Mouse (Mus musculus) embryo, embryonic 10.5 days (tissue): Measurements from ENCODE around the gene Prcd.
"Not testable (repeated sequence)": the region's sequence is repeated elsewhere in the genome, so short reads cannot be mapped to it uniquely, and the experiment has no call there.

Source experiments
- DNase-seq: peaks from one replicate; pipeline ENCODE4 v3.0.0-alpha.2; 2015; ENCODE audit warnings: low spot score

The Prcd gene

GRCm38 (mm10) chr11:116653234-116653633, at the start of gene Prcd:
Gene Prcd, plus strand, starts transcription at chr11:116653534.
- no peak for DNase-seq

DNA sequence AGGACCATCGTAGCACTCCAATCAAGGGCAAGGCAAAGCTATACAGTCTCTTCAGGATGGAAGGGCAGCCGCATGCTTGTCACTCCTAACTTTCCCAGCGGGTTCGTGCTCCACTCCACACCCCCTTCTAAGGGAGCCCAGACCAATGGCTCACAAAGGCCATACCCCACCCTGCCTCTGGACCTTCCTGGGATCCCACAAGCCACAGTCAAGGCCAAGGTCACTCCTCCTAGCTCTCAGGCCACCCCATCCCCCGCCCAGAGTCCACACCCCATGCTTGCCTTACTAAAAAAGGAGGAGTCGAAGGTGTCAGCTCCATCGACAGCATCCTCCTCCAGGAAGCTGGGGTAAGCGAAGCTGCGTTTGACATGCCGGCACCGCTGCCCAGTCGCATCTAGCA, 49.2 kb upstream of the Prcd start:
- DNase-seq = no peak

- no peak for DNase-seq
Observed at GRCm38 (mm10) chr11:116607717-116608116, 45.6 kb upstream of the Prcd start.

GRCm38 (mm10) chr11:116609965-116610630, 43.2 kb upstream of the Prcd start:
- DNase-seq = no peak

- DNase-seq = not testable (repeated sequence)
Observed at GRCm38 (mm10) chr11:116611168-116611567, 42.2 kb upstream of the Prcd start.

DNA sequence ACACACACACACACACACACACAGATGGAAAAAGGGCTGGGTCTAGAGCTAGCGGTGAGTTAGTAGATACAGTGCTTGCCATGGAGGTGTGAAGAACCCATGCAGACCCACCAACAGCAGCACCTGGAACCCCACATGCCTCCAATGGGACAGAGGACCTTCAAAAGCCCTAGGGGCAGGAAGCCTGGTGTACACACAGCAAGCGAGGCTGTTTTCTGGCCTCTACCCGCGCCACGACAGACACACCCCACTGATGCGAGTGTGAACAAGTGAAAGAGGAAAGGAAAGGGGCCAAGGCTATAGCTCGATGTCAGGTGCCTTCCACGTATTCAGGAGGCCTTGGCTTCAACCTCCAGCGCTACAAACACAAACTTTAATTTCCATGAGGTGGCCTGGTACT, 41.5 kb upstream of the Prcd start:
- DNase-seq = no peak

GRCm38 (mm10) chr11:116612554-116612953, 40.8 kb upstream of the Prcd start:
- DNase-seq = no peak

GRCm38 (mm10) chr11:116613234-116613633, 40.1 kb upstream of the Prcd start:
- DNase-seq = no peak

- DNase-seq = no peak
Observed at GRCm38 (mm10) chr11:116615735-116616437, 37.4 kb upstream of the Prcd start.

DNA sequence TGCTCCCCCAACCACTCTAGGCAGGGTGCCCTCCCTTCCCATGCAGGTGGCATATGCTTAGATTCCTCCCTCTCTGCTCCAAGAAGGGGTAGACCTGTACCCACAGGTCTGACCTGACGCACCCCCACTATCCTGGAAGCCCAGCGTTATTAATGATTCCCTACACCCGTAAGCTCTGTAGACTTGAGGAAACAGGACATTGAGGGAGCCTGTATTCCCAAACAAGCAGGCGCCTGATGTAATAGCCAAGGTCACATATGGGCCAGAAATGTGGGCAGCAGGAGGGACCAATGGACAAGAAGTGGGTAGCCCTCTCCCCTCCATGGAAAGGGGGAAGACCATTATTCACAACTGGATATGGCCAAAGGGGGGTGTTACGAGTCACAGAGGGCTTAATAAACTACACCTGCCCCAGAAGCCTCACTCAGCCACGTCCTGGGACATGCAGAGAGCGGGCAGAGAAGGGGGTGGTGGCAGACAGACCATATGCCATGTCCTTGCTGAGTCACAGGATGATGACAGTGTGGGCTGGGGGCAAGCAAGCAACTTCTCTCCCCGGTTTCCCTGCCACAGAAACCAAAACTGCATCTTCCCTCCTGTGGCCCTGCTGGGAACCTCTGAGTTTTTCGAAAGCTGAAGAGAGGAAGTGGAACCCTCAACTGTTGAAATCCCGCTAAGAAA, 36.8 kb upstream of the Prcd start:
- no peak for DNase-seq

GRCm38 (mm10) chr11:116617641-116618040, 35.7 kb upstream of the Prcd start:
- DNase-seq = no peak

DNA sequence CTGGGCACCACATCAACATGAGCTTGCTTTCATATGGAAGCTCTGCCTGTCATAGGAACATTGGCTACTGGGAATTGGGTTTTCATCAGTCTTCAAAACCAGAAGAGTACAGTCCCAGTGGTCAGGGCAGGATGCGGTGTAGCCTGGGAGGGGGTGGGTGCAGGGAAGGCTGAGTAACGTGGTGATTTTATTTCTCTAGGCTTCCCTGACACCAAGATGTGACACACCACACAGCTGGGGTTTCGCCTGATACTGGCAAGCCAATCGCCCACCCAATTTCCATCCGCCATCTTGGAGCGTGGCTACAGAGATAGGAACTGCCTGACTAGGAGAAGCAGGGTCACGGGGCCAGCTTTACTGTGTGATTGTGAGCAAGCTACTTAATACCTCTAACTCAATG, 34.7 kb upstream of the Prcd start:
- DNase-seq = no peak

- no peak for DNase-seq
Observed at GRCm38 (mm10) chr11:116619156-116619555, 34.2 kb upstream of the Prcd start.

- DNase-seq = no peak
Observed at GRCm38 (mm10) chr11:116619561-116619960, 33.8 kb upstream of the Prcd start.

- DNase-seq = no peak
Observed at GRCm38 (mm10) chr11:116620073-116620472, 33.3 kb upstream of the Prcd start.

GRCm38 (mm10) chr11:116620559-116621253, 32.6 kb upstream of the Prcd start:
- DNase-seq = no peak

DNA sequence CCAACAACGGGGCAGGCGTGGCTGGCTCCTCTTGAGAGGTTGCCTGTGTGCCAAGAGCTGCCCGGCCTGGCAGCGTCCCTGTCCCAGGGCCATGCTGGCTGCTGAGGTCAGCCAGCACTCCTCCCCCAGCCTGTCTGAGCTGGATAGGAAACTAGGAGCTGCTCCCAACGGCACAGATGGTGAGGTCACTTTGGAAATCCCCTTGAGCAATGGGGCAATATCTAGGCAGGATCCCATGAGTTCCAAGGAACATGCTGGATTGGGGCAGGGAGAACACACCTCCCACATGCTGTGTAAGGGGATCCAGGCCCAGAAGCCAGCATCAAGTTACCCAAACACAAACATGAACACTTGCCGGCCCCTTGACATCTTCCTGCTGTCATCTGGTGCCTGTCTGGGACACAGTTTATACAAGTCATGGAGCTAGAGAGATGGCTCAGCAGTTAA, 32.1 kb upstream of the Prcd start:
- peak; percentile 55 for DNase-seq

DNA sequence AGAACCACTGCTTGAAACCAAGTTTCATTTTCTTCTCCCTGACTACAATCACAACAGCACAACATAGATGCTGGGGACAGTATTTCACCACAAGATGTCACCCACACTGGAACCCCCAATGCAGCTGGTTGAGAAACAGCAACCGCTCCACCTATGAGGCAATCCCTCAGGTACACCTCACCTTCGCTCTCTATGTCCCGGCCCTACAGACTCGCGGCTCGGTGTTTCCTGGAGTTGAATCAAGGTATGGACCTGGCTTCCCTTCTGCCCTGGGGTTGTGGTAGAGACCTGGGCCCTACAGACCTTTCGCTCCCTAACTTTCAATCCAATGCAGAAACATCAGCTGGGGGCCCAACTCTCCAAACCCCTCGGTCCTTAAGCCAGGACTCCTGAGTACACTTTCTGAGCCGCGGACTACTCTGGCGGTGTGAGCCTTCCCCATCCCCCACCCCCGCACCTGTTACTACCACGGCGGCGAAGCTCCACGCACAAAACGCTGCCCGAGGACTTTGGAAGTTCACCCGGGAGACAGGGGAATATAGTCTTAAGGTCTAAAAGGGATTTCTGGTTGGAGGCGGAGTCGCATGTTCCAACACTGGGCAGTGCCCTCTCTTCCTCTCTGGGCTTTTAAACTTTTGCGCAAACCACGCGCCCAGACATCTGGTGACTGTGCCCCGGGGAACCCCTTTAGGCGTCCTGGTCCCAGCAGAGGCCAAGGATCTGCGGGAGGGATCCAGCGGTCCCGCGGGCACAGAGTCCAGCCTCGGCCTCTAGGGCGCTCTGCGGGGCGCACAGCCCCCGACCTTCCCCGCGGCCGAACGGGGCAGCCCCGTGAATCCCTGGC, 29.8 kb upstream of the Prcd start:
- no peak for DNase-seq

- peak; percentile 83 for DNase-seq
Observed at GRCm38 (mm10) chr11:116624131-116624832, 29.1 kb upstream of the Prcd start.

- peak; percentile 76 for DNase-seq
Observed at GRCm38 (mm10) chr11:116625081-116626000, 28.0 kb upstream of the Prcd start.
